Mouse (Mus musculus): ENCODE data around the gene T2. TPM values are rescaled to one million over a fixed set of nuclear protein-coding genes. Genes with fewer than 3 reads are reported as not detected.

The T2 gene
- 0.21 TPM in 1 of 2 replicates, not detected in the other for polyA plus RNA-seq (2015; fragmentation: Nextera tagmentation; extraction: Ambion mirVana)

GRCm38 (mm10) chr17:8355692-8356091 lies at the start of gene T2:
TSS of gene T2 (plus strand) at chr17:8355992.

GRCm38 (mm10) chr17:8310838-8311614 lies 44.8 kb upstream of the T2 start, which contains the start of gene Sft2d1:
TSS of gene Sft2d1 (plus strand) at chr17:8311102.

GRCm38 (mm10) chr17:8337159-8337558 lies 18.6 kb upstream of the T2 start, which contains the start of gene Prr18:
TSS of gene Prr18 (plus strand) at chr17:8337459.

GRCm38 (mm10) chr17:8433978-8434960 lies 78.5 kb downstream of the T2 start, which contains the start of gene T:
TSS of gene T (plus strand) at chr17:8434423.

Other genes with a start within 250 kb of the T2 start
- gene Gm49673, start 208.2 kb upstream of the T2 start, polyA plus RNA-seq (2015; fragmentation: Nextera tagmentation; extraction: Ambion mirVana) = 0.35 TPM in 1 of 2 replicates, not detected in the other
- 60.3 and 97.4 TPM in 2 replicates for gene Rnaset2a, start 207.9 kb upstream of the T2 start, polyA plus RNA-seq (2015; fragmentation: Nextera tagmentation; extraction: Ambion mirVana)
- gene Fgfr1op, start 190.5 kb upstream of the T2 start, polyA plus RNA-seq (2015; fragmentation: Nextera tagmentation; extraction: Ambion mirVana) = 18.7 and 21.3 TPM in 2 replicates
- gene Ccr6, start 119.9 kb upstream of the T2 start, polyA plus RNA-seq (2015; fragmentation: Nextera tagmentation; extraction: Ambion mirVana) = not detected in 2 replicates
- 373 and 511 TPM in 2 replicates for gene Mpc1, start 73.1 kb upstream of the T2 start, polyA plus RNA-seq (2015; fragmentation: Nextera tagmentation; extraction: Ambion mirVana)
- gene Sft2d1, start 44.9 kb upstream of the T2 start, polyA plus RNA-seq (2015; fragmentation: Nextera tagmentation; extraction: Ambion mirVana) = 141 and 183 TPM in 2 replicates
- gene Prr18, start 18.5 kb upstream of the T2 start, polyA plus RNA-seq (2015; fragmentation: Nextera tagmentation; extraction: Ambion mirVana) = 0.72 and 2.4 TPM in 2 replicates
- gene T, start 78.4 kb downstream of the T2 start, polyA plus RNA-seq (2015; fragmentation: Nextera tagmentation; extraction: Ambion mirVana) = not detected in 2 replicates
- 3.1 and 4.2 TPM in 2 replicates for gene Pde10a, start 169.4 kb downstream of the T2 start, polyA plus RNA-seq (2015; fragmentation: Nextera tagmentation; extraction: Ambion mirVana)
- gene Gm17087, start 211.0 kb downstream of the T2 start, polyA plus RNA-seq (2015; fragmentation: Nextera tagmentation; extraction: Ambion mirVana) = not detected in 2 replicates